Mouse (Mus musculus) cerebellum, postnatal 14 days (tissue): ENCODE measurements around the gene Zfp839.
A peak's percentile ranks its signal among the peaks of the same experiment; 100 is the strongest.

ENCODE experiments used
- DNase-seq, 2 experiments: peaks; one replicate each; pipeline ENCODE4 v3.0.0; 2021; ENCODE audit warnings: mixed read lengths in 2 of 2

The Zfp839 gene

DNA sequence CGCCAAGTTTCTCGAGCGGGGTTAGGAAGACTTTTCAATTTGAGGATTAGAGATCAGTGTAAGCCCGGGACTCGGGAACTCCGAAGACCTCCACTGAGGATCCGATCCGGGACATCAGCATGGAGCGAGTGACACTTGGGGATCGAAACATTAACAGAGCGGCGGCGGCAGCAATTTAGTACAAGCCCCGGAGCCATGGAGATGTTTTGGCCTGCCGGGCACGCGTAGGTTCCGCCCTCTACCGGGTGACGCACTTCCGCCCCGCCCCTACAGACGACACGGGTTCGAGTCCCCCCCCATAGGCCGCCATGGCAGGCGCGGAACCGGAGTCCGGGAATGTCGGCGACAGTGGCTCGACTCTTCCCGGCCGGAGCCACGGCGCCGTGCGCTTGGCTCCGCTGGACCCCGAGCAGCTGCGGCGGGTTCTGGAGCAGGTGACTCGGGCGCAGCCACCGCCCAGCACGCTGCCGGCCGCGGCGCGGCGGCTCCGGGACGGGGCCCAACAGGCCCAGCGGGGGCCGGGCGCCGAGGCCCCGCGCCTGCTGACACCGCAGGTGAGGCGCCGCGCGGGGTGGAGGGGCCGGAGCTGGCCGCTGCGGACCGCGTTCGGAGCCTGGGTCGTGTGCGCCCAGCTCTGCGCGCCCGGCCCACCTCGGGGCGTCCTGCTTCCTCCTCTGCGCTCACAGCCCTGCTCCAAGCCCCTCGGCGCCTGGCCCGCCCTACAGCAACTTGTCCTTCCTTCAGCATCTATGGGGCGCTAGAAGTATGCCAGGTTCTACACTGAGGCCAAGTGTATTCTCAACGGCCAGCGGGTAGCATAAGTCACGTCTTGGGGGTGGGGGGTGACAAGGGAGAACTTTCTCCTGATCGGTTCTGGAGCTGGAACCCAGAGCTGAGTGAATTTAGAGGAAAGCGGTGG is at the start of gene Zfp839:
Zfp839 (plus strand) TSS at position 244 of the 919 bp plus-strand sequence.
- DNase-seq, result peak; percentile 92 to 93

DNA sequence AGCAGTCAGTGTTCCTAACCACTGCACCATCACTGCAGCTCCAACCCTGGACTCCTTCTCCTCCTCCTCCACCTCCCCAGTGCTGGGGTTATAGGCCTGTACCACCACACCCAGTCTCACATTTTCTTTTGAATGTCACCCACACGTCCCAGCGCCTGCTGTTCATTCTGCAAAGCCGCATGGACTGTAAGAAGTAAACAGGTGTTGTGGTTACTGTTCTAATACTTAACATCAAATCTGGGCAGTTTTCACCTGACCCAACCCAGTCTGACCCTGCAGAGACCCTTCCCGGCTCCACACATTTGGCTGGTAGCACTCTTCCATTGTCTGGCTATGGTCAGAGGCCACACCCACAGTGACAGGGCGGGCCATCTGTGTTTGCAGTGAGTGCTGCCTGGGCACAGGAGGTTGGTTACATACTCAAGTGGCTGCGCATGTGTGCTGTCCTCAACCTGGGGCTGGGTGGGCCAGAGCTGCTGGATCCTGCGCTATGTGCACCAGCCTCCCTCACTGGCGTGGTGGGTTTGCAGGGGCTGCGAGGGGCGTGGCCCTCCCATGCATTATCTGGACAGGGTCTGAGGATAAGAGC is 48.1 kb upstream of the Zfp839 start:
- DNase-seq, result no peak

DNA sequence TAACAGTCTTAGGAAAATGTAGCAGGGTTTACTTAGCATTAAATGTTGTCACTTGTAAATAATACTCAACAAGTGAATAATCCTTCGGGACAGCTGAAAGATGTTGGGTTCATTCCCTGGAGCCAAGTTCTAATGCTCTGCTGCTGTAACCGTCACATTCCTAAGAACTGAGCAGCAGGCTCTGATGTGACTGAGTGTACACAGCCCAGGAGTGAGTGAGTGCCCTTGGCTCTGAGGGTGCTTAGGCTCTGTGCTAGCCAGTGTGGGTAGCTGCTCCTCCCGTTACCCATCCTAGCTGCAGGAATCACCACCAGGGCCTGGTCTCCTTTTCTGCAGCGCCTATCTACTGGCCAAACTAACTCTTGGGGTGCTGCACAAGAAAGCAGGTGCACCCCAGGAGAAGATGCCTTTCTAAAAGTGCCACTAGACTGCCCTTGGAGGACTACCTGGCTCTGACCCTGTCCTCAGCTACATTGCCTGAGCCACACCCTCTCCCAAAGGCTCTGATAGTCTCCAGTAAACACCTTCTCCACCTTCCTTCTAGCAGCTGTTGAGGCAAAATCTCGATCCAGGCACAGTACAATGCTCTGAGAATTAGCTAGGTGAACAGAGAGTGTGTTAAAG is 47.3 kb upstream of the Zfp839 start:
- no peak for DNase-seq

DNA sequence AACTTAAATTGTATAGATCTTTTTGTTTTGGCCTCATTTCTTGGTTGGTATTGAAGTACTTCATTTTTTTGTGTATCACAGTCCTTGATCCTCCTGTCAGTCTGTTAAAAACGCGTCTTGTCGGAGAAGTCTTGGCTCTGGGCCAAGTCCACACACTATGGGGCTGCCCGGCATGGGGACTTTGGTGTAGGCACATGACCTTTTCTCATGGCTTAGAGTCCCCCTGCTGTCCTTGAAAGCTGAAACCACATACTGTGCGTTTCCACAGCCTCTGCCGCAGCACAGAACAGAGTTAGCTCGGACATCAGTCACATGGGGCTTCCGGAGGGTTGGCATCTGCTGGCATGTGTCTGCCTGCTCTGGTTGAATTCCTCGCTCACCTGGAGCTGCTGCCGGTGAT is 45.8 kb upstream of the Zfp839 start:
- DNase-seq, result peak; percentile 67 to 69

DNA sequence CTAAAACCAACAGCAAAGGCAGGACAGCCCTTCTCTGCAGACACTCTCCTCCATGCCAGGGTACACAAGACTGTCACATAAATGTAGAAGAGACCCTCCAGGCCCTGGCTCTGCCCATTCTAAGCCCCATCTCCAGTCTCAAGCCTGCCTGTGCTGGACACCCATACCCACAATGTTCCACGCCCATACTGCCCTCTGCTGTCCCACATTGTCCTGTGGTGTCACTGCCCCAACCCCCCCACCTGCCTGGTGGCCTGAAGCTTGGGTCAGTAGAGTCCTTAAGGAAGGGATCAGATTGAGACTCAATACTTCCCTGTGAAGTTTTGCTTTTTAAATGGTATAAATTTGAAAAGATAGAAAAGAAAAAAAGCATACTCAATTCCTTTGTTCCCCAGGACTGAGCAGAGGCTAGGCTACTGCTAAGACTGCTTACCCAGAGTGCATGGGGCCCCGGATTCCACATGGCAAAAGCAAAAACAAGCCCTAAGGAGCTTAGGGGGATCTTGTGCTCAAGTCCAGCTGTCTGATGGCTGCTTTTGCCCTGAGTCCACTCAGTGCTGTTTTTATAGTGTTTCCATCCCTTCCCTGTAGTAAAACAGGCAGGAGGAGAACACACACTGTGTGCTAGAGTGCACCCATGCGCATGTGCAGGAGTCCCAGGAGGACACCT is 43.6 kb upstream of the Zfp839 start:
- peak; percentile 57 to 69 for DNase-seq

DNA sequence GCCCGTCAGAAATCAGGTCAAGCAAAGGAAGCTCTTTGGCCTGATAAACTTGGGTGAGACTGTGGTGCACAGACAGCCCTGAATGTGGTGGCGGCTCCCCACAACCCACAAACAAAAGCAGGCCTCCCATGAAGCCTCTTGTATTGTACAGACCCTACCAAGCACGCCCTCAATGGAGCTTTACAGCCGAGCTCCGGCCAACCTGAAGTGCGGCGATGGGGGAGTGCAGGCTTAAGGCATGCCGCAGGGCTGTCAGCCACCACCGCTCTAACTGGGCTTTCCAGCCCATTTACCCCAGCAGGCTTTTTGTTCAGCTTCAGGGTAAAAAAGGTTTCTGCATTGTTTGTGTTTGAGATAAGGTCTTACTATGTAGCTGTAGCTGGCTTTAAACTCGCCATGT is 41.6 kb upstream of the Zfp839 start:
- DNase-seq, result peak in 1 of 2 experiments; percentile 26

DNA sequence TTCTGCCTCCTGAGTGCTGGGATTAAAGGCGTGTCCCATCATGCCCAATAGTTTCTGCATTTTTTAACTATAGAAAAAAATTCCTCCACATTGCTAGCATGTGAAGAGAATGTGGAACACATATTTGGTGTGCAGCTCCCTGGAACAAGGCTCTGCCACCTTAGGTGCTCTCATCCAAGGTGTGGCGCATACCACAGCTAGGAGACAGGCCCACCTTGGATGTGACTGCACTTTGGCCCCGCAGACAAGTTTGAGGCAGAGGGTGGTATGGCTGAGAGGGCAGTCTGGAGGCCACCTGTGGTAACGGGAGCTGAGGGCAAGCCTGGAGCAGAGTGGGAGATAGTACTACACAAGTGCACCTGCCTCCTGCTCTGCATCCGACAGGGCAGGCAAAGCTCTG is 41.2 kb upstream of the Zfp839 start:
- no peak for DNase-seq

DNA sequence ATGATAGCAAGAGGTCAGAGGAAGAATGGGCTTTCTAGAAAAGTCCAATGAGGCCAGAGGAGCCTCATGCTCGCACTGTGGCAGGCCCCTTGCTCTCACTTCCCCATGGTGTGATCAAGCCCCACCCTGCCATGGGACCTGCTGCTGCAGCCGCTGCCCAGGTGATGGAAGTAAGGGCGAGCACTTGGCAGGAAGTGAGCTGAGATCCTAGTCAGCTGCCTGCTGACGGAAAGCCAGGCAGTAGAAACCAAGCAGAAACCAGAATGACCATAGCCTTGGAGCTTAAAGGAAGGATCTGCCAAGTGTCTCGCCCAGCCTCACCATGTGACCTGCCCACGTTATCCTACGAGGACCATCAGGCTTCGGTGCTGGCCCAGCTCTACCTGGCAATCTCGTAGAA is 36.9 kb upstream of the Zfp839 start:
- no peak for DNase-seq

DNA sequence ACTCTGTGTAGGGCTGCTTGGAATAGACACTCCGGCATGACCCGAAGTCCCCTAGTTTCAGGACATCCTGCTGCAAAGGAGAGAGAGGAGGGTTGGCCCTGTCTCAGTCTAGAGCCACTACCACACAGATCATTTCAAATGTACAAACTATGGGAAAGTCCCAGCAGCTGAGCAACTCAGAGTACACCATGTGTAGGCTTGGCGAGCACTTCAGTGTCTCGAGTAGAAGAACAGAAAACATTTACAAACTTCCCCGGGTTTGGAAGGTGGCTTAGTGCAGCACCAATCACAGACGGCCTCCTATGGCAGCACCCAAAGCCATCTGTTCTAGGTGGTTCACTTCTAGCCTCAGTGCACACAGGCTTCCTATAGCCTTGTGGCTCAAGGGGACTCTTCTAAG is 36.4 kb upstream of the Zfp839 start:
- no peak for DNase-seq

DNA sequence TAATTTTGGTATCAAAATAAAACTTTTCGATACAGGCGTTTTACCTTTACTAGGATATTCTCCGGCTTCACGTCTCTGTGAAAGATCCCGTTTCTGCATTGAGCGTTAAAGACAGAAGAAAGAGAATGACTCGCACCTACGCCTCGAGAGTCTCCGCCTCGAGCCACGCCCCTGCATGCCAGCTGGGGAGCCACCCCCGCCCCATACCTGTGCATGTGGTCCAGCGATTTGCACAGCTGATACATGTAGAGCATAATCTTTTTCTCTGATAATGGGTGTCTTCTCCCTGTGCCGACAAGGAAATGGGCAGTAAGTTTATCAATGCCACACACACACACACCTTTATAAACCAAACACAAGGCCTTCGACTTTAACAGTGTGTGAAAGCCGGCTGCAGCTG is 35.1 kb upstream of the Zfp839 start:
- no peak for DNase-seq

DNA sequence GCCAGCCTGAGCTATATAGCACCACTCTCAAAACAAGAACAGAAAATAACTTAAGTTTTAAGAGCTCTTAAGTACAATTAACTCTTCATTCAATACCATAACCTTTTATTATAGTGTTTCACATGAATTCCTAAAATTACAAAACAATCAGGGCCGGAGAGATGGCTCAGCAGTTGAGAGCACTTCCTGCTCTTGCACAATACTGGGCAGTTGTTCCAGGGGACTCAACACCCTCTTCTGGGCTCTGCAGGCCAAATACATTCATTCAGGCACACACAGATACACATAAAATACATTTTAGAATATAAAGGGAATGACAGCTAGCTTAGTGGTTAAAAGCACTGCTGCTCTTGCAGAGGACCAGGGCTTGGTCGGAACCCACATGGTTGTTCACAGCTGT is 33.2 kb upstream of the Zfp839 start:
- DNase-seq, result no peak

DNA sequence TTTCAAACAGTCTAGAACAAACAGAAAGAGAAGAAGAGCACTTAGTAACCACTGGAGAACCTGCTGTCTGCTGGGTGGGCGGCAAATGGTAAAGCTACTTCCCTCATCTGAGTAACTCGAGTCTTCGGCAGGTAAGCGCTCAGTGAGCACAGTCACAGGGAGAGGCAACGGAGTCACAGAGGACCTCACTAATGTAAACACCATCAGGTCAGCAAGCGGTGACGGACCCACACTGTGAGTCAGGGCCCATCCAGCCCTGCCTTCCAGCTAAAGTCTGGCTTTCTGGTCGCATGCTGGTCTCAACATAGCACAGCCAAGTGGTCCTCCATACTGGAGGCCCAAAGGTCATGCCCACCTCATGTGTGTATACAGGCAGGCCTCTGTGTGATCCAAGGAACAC is 30.7 kb upstream of the Zfp839 start:
- no peak for DNase-seq

DNA sequence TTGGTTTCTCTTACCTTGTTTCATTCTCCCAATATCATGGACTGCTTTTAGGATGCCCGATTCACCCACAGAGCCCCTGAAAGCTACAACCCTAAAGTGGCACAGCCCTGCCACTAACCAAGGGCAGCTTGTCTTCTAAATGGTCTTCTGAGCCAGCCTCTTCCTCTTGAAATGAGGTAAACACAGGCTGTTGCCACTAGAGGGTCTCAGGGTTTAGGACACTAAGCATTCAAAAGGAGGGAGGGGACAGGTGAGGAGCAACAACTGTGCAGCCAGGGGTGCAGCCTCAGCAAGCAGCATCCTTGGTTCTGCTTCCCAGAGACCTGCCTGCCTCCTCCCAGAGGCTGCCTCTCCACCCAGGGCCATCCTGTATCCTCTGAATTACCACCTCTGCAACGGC is 28.3 kb upstream of the Zfp839 start:
- DNase-seq, result no peak

DNA sequence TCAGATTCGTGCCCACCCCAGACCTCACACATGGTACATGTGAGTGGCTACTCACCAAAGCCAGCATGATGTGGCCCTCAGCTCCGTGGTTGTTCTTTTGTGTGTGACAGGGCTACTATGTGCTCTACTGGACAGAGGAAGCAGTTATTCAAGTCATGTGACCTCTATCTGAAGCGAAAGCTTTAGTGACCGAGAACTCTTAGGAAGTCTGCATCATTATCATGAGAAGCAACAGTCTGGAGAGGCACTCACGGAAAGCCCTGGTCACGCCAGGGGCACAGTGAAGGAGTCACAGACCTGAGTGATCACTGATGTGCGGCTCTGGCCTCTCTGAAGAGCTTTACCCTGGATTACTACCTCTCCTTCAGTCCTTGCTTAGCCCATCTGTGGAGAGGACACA is 27.7 kb upstream of the Zfp839 start:
- no peak for DNase-seq

DNA sequence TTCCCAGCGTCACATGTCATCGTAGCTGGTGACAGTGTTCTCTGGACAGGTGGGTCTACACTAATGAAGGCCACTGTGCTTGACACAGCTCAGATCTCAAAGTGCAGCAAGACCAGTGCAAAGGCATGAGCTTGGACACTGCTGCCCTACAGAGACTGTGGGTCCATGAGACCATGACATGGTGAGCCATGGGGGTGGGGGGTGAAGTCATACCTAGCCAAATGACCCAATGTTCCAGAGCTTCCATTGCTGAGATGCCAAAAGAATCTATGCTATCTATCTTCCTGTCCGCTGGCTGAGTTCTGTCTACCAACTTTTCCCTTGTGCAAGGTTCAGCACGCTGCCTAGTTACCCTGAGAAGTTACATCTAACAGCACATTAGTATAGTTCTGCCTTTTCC is 21.1 kb upstream of the Zfp839 start:
- DNase-seq, result no peak

DNA sequence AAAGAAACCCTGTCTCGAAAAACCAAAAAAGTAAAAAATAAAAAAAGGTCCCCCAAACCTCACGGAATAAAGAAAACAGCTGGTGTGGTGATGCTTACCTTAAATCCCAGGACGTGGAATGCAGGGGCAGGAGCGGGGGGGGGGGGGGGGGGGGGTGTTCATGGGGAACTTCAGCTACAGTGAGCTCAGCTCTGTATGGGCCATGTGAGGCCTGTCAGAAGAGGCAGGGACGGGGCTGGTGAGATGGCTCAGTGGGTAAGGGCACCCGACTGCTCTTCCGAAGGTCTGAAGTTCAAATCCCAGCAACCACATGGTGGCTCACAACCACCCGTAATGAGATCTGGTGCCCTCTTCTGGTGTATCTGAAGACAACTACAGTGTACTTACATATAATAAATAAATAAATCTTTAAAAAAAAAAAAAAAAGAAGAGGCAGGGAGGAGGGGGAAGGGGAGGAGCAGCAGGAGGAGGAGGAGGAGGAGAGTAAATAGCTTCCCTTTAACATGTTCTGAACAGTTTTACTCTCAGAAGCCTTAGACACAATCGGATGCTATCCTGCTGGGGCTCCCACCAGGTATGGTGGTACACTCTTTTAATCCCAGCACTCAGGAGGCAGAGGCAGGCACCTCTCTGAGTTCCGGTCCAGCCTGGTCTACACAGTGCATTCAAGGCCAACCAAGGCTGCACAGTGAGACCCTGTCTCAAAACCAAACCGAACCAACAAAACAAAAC is 19.6 kb upstream of the Zfp839 start:
- no peak for DNase-seq

DNA sequence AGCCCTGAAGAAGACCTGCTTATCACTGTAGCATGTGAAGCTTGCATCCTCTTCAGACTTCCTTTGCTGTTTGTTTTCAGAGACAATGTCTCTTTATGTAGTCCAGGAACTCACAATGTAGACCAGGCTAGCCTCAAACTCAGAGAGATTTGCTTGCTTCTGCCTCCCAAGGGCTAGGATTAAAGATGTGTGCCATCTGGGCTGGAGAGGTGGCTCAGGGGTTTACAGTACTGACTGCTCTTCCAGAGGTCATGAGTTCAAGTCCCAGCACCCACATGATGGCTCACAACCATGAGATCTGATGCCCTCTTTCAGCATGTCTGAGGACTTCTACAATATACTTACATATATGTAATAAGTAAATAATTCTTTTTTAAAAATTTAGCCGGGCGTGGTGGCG is 14.9 kb upstream of the Zfp839 start:
- no peak for DNase-seq

DNA sequence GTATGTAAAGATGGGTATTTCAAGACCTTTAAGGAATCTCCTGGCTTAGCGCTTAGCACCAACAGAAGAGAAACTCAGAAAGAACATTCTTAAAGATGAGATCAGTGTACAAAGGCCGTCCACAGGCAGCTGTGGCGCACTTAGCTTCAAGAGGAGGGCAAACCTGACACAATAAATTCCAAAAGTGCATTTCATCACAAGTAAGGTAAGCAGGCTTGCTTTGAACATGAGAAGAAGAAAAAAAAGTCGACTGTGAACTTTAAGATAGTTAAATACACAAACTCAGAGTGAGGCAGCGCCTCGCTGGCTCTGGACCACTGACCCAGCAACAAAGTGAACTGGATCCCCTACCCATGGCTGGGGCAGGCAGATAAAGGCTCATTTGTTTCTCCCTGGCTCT is 13.3 kb upstream of the Zfp839 start:
- DNase-seq, result no peak

DNA sequence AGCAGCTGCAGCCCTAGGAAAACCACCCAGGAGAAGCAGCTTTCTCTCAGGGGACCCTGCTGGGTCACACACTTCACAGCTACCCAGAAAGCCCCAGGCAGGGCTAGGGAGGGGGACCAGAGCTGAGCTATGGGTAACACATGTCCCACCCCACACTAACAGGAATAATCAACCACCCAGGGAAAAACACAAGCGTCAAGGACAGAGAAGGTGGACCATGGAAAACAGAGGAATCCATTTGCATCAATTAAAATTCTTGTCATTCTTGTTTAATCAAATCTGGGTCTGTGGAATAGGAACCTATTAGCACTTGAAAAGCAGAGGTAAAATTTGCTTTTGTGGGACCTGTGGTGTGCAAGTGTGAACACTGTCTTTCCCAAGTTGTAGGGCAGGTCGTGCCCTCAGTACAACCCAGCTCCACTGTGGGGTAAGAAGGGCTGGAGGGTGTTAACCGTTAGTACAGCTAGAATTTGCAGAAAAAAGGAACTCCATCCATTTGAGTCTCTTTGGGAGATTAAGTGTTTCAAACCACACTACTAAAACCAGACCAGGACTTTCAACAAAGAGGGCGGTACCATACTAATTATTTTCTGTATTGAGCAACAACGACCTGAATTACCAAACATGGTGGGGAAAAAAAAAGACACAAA is 12.7 kb upstream of the Zfp839 start:
- no peak for DNase-seq

DNA sequence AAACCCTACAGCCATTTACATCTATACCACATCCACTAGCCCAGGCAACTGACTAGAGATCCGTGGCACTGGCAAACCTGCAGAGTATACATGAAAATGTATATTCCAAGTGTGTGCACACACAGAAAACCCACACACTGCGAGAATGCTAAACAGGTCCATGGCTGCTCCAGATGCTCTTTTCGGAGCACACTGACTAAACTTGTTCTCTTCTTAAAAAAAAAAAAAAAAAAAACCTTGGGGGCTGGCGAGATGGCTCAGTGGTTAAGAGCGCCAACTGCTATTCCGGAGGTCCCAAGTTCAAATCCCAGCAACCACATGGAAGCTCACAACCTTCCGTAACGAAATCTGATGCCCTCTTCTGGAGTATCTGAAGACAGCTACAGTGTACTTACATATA is 12.2 kb upstream of the Zfp839 start:
- no peak for DNase-seq

DNA sequence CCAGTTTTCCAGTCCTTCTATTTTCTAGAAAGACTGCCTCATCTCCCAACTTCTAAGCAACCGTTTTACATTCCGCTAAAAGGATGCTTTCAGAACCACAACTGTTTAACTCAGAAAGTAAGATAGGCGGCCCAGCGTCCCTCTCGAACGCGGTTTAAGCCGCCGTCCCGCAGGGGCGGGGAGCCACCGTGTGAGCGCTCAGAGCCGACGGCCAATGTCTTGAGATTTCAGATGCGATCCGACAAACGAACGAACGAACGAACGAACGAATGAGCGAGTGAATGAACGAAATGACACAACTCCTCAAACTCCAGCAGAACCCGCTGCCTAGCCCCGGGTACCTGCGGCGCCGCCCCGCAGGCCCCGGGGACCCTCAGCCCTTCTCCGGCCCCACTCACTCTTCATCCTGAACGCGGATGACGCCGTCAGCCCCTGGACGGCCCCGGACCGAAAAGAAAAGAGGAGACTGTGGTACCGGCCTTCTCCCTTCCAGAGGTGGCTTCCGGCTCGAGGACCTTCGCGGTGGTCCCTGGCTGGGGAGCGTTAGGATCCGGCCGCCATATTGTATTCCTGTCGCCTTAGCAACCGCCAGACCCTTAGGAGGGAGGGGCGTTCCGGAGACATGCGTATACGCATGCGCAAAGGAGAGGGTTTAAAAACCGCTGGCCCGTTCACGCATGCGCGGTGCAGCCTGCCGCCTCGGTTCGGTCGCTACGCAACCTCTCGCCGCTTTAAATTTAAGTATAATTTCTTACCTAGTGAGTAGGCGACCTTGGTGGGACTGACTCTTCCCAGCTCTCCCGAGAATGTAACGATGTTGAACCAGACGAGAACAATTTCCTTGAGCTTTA is 9.5 kb upstream of the Zfp839 start, which contains the start of gene Mok:
Mok (minus strand) TSS at position 592 of the 851 bp plus-strand sequence.
- peak; percentile 98 to 99 for DNase-seq
